Mouse (Mus musculus): ENCODE measurements at regions not wholly inside any gene's neighbourhood (a gene's known extent, or its start where the extent isn't known, plus 50 kb on each side); places are given as distances from the start of the nearest gene placed in this dataset.

DNA sequence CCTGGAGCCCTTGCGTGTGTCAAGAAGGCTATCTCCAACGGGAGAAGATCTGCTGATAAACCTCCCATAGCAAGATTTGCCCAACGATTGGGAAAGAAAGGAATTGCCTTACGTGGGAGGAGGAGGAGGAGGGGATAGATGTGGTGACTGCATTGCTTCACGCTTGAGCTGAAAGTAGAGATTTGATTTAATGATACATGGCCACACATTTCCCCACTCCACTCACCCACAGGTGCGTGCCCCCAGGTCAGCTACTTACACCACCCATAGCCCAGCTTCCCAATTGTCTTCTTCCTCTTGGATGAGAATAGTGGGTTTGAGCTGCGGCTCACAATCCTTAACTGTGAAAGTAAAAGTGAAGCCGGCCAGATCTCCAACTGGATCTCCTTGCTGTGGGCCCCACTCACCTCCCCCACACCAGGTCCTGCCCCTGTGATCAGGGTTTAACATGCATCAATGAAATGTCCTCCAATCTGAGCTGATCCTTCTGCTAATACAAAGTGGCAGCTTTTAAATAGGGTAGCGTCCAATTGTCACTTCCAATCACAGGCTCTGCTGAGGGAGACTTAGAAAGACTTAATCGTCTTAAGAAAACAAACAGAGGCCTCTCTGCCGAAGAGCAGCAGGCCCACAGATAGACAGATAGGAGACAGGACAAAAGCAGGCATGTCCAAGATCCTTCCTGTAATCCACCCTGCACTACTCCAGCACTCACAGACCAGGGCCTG, 281.8 kb upstream of the Prox1 start:
- in situ Hi-C loops (cut with MboI; ENCODE audit: low pct_unique_long_range_greater_than_20kb), result no loop called here
- no peak for ATAC-seq
- no peak for DNase-seq (ENCODE audit: low read depth, low spot score)
- POLR2A ChIA-PET, result no interaction called here
- CTCF ChIA-PET, result no interaction called here
- H3K27me3 ChIP-seq, result peaks cover 8% of the 10 kb centered on the region
- TF ChIP-seq CTCF (IDR thresholded peaks at IDR 0.05), result no peak

DNA sequence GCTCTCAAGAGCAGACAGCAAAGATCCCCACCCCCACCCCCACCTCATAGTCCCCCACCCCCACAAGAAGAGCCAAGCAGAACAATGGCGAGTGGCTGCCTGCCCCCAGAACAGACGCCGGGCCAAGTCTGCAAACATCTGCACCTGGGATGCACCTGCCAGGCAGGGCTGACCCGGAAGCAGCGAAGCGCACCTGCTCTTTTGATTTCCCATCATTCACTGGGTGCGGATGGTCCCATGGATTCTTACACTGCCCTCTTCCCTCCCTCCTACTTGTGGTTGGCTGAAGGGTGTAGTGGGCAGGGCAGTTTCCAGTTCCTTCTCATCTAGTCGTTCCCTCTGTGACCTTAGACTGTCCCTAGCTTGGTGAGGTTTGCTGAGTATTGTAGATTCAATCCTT, 277.7 kb upstream of the Prox1 start:
- DNase-seq (ENCODE audit: low read depth, low spot score) (no peak), ATAC-seq (no peak)
- CTCF ChIA-PET, result interaction anchor here (0.7 kb wide), 1 partner anchor 12 kb away, joined by 3 read pairs; no protein-coding TSS in a partner anchor
- no peak for TF ChIP-seq CTCF (IDR thresholded peaks at IDR 0.05)
- in situ Hi-C loops (cut with MboI; ENCODE audit: low pct_unique_long_range_greater_than_20kb), result no loop called here
- POLR2A ChIA-PET, result no interaction called here
- H3K27me3 ChIP-seq, result peaks cover 10% of the 10 kb centered on the region

- DNase-seq (ENCODE audit: low read depth, low spot score) (no peak), ATAC-seq (no peak)
- in situ Hi-C loops (cut with MboI; ENCODE audit: low pct_unique_long_range_greater_than_20kb), result no loop called here
- no peak for TF ChIP-seq CTCF (IDR thresholded peaks at IDR 0.05)
- H3K27me3 ChIP-seq, result peaks cover 10% of the 10 kb centered on the region
- ChIA-PET POLR2A (no interaction called here), CTCF (no interaction called here)
These were observed 276.7 kb upstream of the Prox1 start for GRCm38 (mm10) chr1:190447253-190447652.

DNA sequence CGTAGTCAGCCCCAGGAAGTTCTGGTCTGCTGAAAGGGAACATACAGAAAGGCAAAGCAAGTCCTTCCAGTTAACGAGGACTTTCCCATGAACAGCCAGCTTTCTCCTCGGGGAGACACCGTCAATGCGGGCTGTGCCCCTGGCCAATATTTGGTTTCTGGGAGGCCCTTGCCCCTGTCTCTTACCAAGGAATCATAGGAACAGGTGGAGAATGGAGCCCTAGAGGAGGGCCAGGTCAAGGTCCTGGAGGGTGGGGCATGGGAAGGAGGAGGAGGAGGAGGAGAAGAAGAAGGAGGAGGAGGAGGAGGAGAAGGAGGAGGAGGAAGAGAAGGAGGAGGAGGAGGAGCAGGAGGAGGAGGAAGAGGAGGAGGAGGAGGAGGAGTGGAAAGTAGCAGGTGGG, 276.2 kb upstream of the Prox1 start:
- in situ Hi-C loops (cut with MboI; ENCODE audit: low pct_unique_long_range_greater_than_20kb), result no loop called here
- DNase-seq (ENCODE audit: low read depth, low spot score) (no peak), ATAC-seq (no peak)
- POLR2A ChIA-PET, result no interaction called here
- CTCF ChIA-PET, result no interaction called here
- TF ChIP-seq CTCF (IDR thresholded peaks at IDR 0.05), result no peak
- peaks cover 10% of the 10 kb centered on the region for H3K27me3 ChIP-seq

GRCm38 (mm10) chr1:190444366-190444765, 273.9 kb upstream of the Prox1 start:
- CTCF ChIA-PET, result no interaction called here
- no peak for TF ChIP-seq CTCF (IDR thresholded peaks at IDR 0.05)
- H3K27me3 ChIP-seq, result peaks cover 10% of the 10 kb centered on the region
- ATAC-seq, result no peak
- DNase-seq (ENCODE audit: low read depth, low spot score), result no peak
- in situ Hi-C loops (cut with MboI; ENCODE audit: low pct_unique_long_range_greater_than_20kb), result no loop called here
- POLR2A ChIA-PET, result no interaction called here

GRCm38 (mm10) chr1:190443234-190443633, 272.7 kb upstream of the Prox1 start:
- ChIA-PET POLR2A (no interaction called here), CTCF (no interaction called here)
- DNase-seq (ENCODE audit: low read depth, low spot score) (no peak), ATAC-seq (no peak)
- H3K27me3 ChIP-seq, result peaks cover 10% of the 10 kb centered on the region
- in situ Hi-C loops (cut with MboI; ENCODE audit: low pct_unique_long_range_greater_than_20kb), result no loop called here
- no peak for TF ChIP-seq CTCF (IDR thresholded peaks at IDR 0.05)

DNA sequence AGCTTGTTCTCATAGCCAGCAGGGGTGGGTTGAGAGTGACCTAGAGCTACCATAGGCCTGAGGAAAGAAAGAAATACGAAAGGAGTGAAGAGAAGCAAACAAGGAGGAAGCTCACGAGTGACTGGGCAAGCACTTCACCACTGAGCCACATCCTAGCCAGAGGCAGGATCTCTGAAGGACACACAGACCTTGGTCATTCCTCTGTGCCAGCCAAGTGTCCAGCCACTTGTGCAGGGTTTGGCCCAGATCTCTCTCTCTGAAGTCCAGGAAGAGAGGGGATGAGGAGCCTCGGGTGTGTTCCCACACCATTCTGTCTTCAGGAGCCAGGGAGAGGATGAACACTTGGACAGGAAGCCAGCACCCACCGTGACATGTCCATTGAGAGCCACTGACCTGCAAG, 271.7 kb upstream of the Prox1 start:
- peaks cover 7% of the 10 kb centered on the region for H3K27me3 ChIP-seq
- TF ChIP-seq CTCF (IDR thresholded peaks at IDR 0.05), result no peak
- ATAC-seq (no peak), DNase-seq (ENCODE audit: low read depth, low spot score) (no peak)
- in situ Hi-C loops (cut with MboI; ENCODE audit: low pct_unique_long_range_greater_than_20kb), result no loop called here
- POLR2A ChIA-PET, result no interaction called here
- CTCF ChIA-PET, result no interaction called here

DNA sequence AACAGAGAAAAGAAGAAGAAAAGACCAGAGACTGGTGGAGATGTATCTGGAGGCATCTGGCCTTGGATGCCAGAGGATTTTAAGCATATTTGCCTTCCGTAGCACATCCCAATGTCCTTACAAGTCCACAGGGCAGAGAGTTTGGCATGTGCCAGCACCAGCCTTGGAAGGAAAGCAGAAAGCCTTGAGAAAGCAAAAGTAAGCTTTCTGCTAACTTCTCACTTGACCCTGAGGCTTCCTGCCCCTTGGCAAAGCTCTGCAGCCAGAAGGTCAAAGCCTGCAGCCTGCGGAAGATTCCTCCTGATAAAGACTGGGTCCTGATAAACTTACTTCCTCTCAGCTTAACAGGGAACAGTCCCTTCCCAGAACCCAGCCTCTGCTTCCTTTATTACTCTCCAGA, 268.3 kb upstream of the Prox1 start:
- H3K27me3 ChIP-seq, result no peaks in the 10 kb centered on the region
- DNase-seq (ENCODE audit: low read depth, low spot score) (no peak), ATAC-seq (no peak)
- no peak for TF ChIP-seq CTCF (IDR thresholded peaks at IDR 0.05)
- ChIA-PET CTCF (no interaction called here), POLR2A (no interaction called here)
- in situ Hi-C loops (cut with MboI; ENCODE audit: low pct_unique_long_range_greater_than_20kb), result no loop called here

DNA sequence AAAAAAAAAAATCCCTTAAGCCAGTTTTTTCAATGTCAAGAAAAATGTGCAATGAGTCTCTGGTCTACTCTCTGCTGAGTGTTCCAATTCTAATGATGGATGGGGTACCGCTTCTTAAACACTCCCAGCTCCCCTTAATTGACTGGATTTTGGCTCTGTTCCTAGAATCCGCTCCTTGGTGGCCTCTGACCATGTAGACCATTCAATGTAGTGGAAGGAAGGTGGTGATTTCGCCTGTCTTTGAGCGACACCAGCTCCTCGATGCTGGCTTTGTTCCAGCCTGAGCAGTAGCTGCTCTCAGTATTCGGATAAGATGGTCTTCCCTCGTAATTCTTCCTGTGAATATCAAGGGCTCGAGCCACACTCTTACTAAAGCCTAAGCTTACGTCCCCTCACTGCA, 252.4 kb upstream of the Prox1 start:
- H3K27me3 ChIP-seq, result peaks cover 9% of the 10 kb centered on the region
- no peak for DNase-seq (ENCODE audit: low read depth, low spot score)
- in situ Hi-C loops (cut with MboI; ENCODE audit: low pct_unique_long_range_greater_than_20kb), result no loop called here
- no peak for ATAC-seq
- ChIA-PET POLR2A (no interaction called here), CTCF (no interaction called here)
- TF ChIP-seq CTCF (IDR thresholded peaks at IDR 0.05), result no peak

GRCm38 (mm10) chr1:190419709-190420108, 249.2 kb upstream of the Prox1 start:
- TF ChIP-seq CTCF (IDR thresholded peaks at IDR 0.05), result no peak
- peaks cover 9% of the 10 kb centered on the region for H3K27me3 ChIP-seq
- DNase-seq (ENCODE audit: low read depth, low spot score) (no peak), ATAC-seq (no peak)
- in situ Hi-C loops (cut with MboI; ENCODE audit: low pct_unique_long_range_greater_than_20kb), result no loop called here
- CTCF ChIA-PET, result no interaction called here
- POLR2A ChIA-PET, result interaction anchor here (0.6 kb wide), 1 partner anchor 38 kb away, joined by 3 read pairs; no protein-coding TSS in a partner anchor

GRCm38 (mm10) chr1:190417326-190417725, 246.8 kb upstream of the Prox1 start:
- no peak for TF ChIP-seq CTCF (IDR thresholded peaks at IDR 0.05)
- ChIA-PET POLR2A (no interaction called here), CTCF (no interaction called here)
- H3K27me3 ChIP-seq, result peaks cover 3% of the 10 kb centered on the region
- DNase-seq (ENCODE audit: low read depth, low spot score), result no peak
- in situ Hi-C loops (cut with MboI; ENCODE audit: low pct_unique_long_range_greater_than_20kb), result no loop called here
- ATAC-seq, result no peak

GRCm38 (mm10) chr1:190411756-190412155, 241.2 kb upstream of the Prox1 start:
- in situ Hi-C loops (cut with MboI; ENCODE audit: low pct_unique_long_range_greater_than_20kb), result no loop called here
- CTCF ChIA-PET, result interaction anchor here (1.3 kb wide), 1 partner anchor 12 kb away, joined by 4 read pairs; no protein-coding TSS in a partner anchor
- POLR2A ChIA-PET, result no interaction called here
- DNase-seq (ENCODE audit: low read depth, low spot score) (no peak), ATAC-seq (no peak)
- H3K27me3 ChIP-seq, result peaks cover 6% of the 10 kb centered on the region
- TF ChIP-seq CTCF (IDR thresholded peaks at IDR 0.05), result no peak

Measured in Patski (cell line).